Mouse (Mus musculus) embryo, embryonic 10 days (tissue): Measurements from ENCODE around the gene Dck.
"Not testable (repeated sequence)": the region's sequence is repeated elsewhere in the genome, so short reads cannot be mapped to it uniquely, and the experiment has no call there.

Experiments
- DNase-seq: peaks from one replicate; pipeline ENCODE4 v3.0.0-alpha.2; 2015; ENCODE audit warnings: low spot score

The Dck gene

DNA sequence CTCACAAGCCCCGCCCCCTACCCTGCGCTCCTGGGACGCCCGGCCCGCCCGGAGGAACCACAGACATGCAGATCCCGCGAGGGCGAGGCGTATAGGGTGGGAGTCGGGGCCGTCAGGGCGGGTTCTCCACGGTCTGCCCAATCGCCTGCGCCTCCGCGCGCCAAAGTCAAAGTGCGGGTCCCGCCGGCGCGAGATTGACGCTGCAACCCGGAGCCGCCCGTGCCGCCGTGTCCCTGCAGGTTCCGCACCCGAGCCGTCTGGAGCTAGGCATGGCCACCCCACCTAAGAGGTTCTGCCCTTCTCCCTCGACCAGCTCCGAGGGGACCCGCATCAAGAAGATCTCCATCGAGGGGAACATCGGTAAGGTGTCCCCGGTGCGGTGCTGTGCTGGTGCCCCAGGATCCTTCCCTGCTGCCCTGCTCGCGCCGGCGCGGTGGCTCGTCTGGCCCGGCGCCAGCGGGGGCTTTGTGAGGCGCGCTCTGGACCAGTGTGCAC is at the start of gene Dck:
Gene Dck, plus strand, starts transcription at position 10 of the 495 bp plus-strand sequence.
- peak; percentile 98 for DNase-seq

DNA sequence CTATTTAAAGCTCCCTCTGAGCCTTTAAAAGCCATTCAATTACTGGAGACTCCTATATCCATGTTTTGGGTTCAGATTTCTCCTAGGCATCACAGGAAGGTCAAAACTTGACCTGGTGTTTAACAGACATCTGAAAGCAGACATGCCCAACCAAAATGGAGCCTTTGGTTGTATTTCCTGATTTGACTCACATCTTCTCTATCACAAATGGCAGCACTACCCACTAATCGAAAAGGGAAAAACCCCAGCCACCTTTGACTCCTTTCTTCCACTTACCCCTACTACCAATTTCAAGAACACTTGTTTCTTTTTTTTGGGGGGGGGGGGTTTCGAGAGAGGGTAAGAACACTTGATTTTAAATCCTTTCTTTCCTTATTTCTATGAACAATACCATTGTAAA is 47.8 kb upstream of the Dck start:
- no peak for DNase-seq

DNA sequence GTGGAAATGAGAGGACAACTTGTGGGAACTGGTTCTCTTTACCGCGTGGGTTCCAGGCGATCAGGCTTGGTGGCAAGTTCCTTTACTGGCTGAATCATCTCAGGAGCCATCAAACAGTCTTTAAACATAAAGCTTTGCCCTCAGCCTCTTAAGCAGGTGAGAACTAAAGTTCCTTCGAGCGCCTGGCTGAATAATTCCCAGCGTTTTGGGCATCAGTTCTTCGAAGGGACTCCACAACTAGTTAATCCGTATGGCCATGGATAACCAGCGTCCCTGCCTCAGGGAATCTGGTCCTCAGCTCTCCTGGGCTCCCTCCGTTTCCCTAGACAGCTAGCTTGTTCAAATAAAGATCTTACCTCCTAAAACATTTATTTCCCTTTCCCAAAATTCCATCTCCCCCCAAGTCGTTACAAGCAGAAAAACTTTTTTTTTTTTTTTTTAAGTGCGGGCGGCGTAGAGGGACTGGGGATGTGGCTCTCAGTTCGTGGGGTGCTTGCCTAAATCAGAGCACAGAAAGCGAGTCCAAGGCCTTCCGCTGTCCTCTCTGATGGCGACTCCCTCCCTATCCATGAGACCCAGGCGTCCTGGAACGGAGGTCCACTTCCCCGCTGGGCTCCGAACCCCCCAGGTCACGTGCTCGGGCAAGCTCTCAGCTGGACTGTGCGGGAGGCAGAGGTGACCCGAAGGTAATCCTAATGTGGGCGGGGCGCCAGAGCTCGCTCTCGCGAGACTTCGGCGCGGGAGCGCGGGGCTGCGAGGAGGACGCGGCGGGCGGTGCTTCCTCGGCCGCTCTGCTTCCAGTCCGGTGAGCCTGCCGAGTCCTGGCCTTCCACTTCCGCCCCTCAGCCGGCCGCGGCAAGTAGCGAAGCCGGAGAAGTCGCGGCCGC is 44.4 kb upstream of the Dck start, which contains the start of gene Mob1b:
Gene Mob1b, plus strand, starts transcription at position 740 of the 887 bp plus-strand sequence.
- peak; percentile 96 for DNase-seq

DNA sequence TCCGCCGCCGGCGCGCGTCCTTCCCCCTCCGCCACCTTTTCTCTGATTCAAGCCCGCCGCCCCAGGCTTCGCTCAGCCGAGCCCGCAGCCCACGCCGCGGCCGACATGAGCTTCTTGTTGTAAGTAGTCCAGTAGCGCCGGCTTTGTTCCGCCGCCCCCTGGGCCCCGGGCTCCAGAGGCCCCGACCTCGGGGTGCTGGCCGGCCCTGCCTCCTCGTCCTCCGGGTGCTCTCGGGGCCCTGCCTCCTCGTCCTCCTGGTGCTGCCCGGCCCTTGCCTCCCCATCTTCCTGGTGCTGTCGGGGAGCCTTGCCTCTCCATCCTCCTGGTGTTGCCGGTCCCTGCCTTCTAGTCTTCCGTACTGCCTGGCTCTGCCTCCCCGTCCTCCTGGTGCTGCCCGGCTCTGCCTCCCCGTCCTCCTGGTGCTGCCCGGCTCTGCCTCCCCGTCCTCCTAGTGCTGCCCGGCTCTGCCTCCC is 43.8 kb upstream of the Dck start:
- peak; percentile 25 for DNase-seq

DNA sequence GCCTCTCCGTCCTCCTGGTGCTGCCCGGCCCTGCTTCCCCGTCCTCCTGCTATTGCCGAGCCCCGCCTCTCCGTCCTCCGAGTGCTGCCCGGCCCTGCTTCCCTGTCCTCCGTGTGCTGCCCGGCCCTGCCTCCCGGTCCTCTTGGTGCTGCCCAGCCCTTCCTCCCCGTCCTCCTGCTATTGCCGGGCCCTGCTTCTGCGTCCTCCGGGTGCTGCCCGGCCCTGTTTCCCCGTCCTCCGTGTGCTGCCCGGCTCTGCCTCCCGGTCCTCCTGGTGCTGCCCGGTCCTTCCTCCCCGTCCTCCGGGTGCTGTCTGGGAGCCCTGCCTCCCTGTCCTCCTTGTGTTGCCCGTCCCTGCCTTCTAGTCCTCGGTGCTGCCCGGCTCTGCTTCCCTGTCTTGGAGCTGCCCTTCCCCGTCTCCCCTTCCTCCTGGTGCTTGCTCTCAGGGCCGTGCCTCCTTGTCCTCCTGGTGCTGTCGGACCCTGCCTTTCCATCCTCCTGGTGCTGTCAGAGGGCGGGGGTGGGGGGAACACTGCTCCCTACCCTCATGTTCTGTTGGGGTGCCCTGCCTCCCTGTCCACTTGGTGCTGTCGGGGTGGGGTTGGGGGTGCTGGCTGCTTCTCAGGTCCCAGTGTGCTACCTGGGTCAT is 43.1 kb upstream of the Dck start:
- DNase-seq, result peak; percentile 36

DNA sequence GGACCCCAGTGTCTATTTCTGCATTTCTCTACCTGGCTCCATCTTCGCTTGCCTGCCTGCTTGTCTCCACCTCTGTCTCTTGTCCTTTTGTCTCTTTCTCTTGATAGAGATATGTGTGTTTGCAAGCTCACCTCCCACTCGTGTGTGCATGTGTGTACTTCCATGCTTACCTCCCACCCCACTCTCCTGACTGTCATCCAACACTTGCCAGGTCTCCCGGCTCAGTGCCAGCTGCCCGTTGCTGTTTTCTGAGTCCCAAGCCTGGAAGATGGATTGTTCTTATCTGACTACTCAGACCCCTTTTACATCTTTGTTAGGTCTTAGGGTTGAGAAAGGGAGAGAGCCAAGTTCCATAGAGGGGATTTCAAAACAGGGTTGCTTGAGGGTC is 42.6 kb upstream of the Dck start:
- DNase-seq, result no peak

DNA sequence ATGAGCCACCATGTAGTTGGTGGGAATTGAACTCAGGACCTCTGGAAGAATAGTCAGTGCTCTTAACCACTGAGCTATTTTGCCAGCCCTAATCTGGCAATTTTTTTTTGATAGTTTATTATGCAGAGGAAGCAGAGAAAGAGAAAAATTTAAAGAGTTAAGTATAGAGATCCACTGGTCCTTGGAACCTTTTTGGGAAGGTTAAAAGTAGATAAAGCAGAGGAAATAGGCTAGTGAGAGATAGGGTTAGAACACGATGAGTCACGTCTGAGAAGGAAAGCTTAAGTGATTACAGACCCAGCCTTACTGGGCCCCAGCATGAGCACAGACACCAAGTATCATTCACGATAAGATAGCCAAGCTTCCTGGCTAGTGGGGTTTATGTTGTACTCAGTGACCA is 40.8 kb upstream of the Dck start:
- DNase-seq, result no peak

DNA sequence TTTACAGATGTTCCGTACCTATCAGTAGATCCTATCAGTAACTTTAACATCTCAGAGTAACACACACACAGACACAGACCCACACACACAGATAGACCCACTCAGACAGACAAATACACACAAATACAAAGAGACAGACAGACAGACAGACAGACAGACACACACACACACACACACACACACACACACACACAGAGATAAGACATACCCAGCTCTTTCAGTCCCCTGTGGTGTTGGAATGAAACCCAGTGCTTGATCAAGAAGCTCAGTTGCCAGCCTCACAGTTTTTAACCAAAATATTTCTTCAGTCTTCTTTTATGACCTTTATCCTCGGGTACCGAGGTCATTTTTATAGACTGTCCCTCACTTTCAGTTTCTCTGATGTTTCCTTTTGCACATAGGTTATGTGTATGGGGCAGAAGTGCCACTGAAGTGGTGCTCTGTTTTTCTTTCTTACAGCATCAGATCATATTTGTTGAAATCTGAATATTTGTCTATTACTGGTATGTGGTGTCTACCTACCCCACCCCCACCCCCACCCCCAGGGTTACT is 37.1 kb upstream of the Dck start:
- no peak for DNase-seq

DNA sequence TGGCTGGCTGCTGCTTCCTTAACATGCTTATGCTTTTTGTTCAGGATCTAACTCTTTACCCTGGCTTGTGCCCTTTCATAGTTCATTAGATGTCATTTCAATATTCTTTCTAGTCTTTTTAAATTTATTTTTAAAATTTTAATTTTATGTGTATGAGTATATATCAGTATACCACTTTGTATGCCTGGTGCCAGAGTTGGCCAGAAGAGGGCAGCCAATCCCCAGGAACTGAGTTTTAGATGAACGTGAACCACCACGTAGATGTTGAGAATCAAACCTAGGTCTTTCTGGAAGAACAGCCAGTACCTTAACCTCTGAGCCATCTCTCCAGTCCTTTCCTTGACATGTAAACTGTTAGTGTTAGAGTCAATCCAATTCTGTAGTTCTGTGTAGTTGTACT is 30.0 kb upstream of the Dck start:
- no peak for DNase-seq

DNA sequence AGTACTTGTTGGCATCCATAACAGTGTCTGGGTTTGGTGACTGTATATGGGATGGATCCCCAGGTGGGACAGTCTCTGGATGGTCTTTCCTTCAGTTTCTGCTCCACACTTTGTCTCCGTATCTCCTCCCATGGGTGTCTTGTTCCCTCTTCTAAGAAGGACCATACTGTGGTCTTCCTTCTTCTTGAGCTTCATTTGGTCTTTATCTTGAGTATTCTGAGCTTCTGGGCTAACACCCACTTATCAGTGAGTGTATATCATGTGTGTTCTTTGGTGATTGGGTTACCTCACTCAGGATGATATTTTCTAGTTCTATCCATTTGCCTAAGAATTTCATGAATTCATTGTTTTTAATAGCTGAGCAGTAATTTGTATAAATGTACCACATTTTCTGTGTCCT is 23.7 kb upstream of the Dck start:
- not testable (repeated sequence) for DNase-seq

DNA sequence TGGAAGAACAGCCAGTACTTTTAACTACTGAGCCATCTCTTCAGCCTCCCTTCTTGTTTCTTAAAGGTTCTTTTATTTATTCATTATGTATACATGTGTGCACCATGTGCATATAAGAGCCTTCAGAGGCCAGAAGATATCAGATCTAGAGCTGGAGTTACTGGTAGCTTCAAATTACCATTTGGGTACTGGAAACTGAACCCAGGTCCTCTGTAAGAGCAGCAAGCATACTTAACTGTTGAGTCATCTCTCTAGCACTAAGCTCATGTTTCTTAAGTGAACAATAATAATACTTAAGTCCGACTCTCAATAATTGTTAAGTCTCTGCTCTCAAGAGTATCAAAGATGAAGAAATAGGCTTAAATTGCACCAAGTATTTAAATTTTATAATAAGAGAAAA is 17.0 kb upstream of the Dck start:
- no peak for DNase-seq

DNA sequence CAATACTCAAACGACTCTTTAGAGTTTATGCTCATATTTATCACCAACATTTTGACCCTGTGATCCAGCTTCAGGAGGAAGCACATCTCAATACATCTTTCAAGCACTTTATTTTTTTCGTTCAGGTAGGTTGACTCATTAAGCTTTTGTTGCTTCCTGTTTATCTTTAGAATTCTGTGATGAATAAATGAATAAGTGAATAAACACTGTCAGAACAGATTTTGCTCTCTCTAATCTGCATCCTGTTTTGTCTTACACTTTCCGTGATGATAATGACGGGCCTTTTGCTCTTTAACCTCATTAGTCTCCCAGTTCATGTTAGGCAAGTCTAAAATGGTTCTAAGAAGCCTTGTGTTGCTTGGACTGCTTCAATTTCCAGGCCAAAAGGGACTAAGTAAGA is 11.6 kb upstream of the Dck start:
- no peak for DNase-seq

DNA sequence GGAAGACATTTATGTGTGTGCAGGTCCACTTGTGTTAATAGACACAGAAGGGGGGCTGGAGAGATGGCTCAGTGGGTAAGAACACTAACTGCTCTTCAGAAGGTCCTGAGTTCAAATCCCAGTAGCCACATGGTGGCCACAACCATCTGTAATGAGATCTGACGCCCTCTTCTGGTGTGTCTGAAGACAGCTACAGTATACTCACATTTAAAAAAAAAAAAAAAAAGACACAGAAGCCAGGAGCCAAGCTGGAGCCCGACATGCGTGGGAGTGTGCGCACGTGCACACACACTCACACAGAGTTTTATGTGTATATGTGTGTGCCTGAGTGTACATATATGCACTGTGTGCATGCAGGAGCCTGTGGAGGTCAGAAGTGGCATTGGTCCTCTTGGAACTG is 2.2 kb upstream of the Dck start:
- DNase-seq, result no peak

DNA sequence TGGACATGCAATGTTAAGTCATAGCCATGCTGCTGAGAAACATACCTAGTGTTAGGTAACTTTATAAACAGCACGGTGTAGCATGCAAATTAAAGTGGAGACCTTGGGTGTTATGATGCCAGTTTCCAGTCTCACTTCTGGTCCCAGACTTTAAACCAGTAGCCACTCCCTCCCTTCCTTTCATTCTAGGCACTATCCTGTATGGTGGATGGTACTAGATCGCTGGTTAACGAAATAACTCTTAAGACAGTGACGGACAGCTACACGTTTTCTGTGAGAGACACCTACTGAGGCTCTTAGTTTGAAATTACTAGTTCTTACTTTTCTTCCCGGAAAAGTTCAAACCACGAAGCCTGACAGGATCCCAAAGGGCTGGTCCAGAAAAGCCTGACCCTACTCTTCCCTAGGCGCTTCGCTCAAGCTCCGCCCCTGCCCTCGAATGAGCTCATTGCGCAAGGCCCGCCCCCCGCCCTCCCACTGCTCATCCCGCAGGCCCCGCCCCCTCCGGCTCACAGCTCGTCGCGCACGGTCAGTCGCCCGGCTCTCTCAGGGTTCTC is 288 bp upstream of the Dck start:
- DNase-seq, result no peak

DNA sequence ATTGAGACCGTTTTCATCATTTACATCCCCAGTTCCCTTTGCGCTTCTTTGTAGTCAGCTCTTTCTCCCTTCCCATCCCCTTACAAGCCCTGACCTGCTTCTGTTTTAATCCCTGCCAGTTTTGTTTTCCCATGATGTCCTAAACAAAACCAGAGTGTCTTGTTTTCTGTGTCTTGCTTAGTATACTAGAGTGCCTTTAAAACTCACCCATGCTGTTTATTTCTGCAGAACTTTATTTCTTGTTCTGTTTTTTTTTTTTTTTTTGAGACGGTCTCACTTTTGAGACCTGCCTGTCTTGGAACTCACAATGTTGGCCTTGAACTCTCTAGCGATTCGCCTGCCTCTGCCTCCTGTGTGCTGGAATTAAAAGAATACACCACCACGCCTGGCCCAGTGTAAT is 791 bp downstream of the Dck start:
- DNase-seq, result no peak

DNA sequence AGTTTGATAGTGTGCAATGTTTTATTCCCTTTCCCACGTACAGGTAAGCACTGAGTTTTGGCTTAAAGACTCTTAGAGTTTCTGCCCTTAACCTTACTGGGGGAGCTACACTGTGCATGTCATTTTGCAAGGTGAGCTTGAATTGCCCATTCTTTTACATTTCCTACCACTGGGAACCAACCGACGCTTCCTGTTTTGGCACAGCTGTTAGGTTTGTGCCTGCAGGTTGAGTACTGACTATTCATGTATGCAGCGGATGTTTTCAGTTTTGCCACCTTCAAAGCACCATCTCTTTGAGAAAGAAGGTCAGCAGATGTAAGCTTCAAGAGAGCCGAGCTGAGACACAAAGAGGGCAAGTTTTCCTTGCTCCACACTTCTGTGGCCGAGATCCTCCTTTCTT is 1.3 kb downstream of the Dck start:
- DNase-seq, result no peak

DNA sequence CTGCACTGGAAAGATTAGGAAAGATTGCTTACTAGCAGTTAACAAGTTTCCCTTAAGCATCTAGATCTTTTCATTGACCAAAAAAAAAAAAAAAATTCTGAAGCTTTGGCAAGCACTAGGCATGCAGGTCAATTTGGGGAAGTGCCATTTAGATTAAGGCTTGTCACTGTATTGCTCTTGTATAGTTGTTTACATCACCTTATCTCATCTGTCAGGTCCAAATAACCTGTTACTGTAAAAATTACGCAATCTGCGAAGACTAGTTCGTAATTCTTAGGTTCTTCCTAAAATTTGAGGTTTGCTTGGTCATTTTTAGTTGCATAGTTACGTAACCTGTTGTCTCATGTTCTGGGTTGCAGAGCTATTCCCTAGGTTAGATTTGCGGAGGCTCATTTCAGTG is 2.1 kb downstream of the Dck start:
- no peak for DNase-seq

DNA sequence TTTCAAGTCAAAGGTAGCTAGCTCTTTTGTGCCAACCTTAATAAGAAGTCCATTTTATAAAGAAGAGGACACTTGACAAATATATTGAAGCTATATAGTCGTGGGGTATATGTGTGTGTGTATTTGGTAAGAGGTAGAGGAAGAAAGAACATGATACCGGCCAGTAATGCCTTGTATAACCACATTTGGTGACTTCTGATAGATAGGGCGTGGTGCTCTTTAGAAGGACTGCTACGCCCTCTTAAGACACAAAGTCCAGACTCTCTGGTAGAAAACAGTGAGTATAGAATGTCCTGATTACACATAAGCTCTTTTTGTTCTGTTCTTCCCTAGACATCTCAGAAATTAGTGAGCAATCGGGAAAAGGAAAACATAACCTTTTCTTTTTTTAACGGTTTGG is 3.4 kb downstream of the Dck start:
- DNase-seq, result no peak

DNA sequence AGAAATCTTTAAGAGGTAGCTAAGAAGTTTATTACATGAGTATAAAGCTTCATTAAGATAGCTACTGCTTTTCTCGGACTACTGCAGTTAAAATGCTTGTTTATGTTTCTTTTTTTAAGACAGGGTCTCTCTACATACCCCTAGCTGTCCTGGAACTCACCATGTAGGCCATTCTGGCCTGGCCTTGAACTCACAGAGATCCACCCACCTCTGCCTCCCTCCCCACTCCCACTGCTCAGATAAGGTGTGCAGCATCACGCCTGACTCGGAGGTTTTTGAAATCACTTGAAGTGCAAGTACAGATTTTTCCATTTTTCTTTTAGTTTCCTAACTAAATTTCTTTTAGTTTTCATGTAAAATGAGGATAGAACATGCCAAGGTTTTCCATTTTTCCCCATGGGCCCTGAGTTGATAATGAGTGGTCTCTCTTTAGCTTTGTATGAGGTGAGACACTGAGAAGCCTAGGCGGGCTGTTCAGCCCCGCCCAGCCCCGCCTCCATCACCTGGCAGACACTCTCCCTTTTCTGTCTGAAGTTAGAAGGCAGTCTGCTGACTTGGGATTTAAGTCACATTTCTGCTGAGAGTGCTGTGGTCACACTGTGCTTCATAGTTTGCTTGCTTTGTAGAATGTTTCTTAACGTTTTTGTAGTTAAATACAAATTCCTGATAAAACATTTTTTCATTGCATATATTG is 17.4 kb downstream of the Dck start:
- no peak for DNase-seq

DNA sequence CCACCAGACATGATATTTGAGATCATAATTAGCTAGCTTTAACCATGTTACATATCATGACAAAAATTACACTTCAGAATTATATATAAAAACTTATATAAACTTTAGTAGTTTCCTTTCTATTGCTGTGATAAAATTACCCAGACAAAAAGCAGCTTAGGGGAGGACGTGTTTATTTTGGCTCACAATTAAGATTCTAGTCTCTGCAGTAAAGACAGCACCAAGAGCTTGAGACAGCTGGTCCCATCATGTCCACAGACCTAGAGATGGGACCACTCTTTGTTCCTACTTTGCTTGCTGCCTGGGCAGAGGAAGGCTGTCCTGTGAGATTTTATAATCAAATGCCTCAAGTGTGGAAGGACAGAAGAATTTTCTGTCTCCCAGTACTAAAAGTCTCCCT is 20.3 kb downstream of the Dck start:
- DNase-seq, result no peak

DNA sequence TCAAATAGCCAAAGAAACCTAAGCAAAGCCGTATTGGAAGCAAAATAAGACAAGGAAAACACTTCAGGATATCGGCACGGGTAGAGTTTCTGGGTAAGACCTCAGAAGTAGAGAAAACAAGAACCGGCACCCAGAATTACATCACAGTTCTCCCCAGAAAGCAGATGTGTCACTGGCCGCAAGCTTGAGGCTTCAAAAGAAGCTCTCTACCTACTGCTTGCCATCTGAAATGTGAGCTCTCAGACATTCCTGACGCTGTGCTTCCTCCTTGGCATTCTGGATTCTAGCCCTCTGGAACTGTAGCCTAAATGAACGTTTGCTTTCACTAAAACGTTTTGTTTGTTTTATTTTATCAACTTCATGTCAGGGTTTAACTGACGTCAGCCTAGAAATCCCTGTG is 25.9 kb downstream of the Dck start:
- DNase-seq, result no peak
